Mouse (Mus musculus) small intestine, adult 2 months (tissue): ENCODE data around the gene Ankrd13d.

Experiments
- CTCF ChIP-seq: fragments of 200-500 bp; IDR thresholded peaks from 2 replicates; pipeline ENCODE4 v1.5.1; 2012; ENCODE audit warnings: low read depth, mild to moderate bottlenecking, control low read depth, inconsistent platforms, low read length, moderate library complexity, mixed read lengths; ENCODE audit not compliant: insufficient replicate concordance, insufficient read length; ENCODE audit errors: extremely low read depth
- POLR2A ChIP-seq: fragments of 200-500 bp; IDR thresholded peaks from 2 replicates; pipeline ENCODE4 v1.6.1; 2012; ENCODE audit warnings: low read depth, mild to moderate bottlenecking, control low read depth, inconsistent platforms, low read length, moderate library complexity

DNA sequence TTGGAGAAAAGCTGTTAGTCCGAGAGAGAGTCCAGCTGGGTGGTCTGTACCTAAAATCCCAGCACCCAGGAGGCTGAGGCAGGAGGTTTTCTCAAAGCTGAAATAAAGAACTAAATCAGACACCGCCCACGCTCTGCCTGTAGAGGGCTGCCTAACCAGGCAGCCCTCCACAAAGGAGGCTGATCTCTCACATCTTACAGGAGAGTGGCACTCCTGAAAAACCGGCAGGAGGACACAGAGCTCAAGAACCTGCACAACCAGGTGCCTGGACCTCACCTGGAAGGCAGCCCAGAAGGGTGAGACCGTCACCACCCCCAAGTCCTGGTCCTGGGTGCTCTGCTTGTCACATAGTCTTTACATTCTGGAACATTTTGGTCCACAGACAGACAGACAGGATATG lies 14.9 kb upstream of the Ankrd13d start:
- TF ChIP-seq POLR2A (no peak), CTCF (no peak)
